Mouse (Mus musculus) gonadal fat pad, adult 2 months (tissue): ENCODE measurements around the gene Lrch4. TPM values are rescaled to one million over a fixed set of nuclear protein-coding genes. Genes with fewer than 3 reads are reported as not detected.

Experiments
- DNase-seq: peaks from one replicate; pipeline ENCODE4 v3.0.0-alpha.2; 2012; ENCODE audit warnings: low read depth
- polyA plus RNA-seq: library from polyadenylated mRNA; depleted of rRNA; stranded (reverse); fragments of >200 nt; gene quantifications from 2 replicates; pipeline ENCODE4 v1.2.3, GENCODE M21; 2012; rRNA removed

Lrch4 gene
- polyA plus RNA-seq, result 39.7 and 53.8 TPM in 2 replicates

GRCm38 (mm10) chr5:137628498-137629305 lies at the start of gene Lrch4, which contains the start of the genes Fbxo24 and Gm20605:
Gene Lrch4, plus strand, starts transcription at chr5:137629121.
Gene Fbxo24, minus strand, starts transcription at chr5:137629002.
Gene Gm20605, plus strand, starts transcription at chr5:137629175.
- DNase-seq, result peak; percentile 100

GRCm38 (mm10) chr5:137580246-137580645 lies 48.7 kb upstream of the Lrch4 start:
- DNase-seq, result no peak

- DNase-seq, result no peak
These were observed 46.2 kb upstream of the Lrch4 start for GRCm38 (mm10) chr5:137582702-137583101.

- no peak for DNase-seq
These were observed 45.2 kb upstream of the Lrch4 start for GRCm38 (mm10) chr5:137583670-137584169.

- DNase-seq, result no peak
These were observed 43.9 kb upstream of the Lrch4 start for GRCm38 (mm10) chr5:137584976-137585375.

GRCm38 (mm10) chr5:137590507-137590906 lies 38.4 kb upstream of the Lrch4 start:
- no peak for DNase-seq

GRCm38 (mm10) chr5:137595921-137596320 lies 33.0 kb upstream of the Lrch4 start:
- DNase-seq, result no peak

GRCm38 (mm10) chr5:137596601-137597261 lies 32.2 kb upstream of the Lrch4 start:
- no peak for DNase-seq

- DNase-seq, result no peak
These were observed 31.3 kb upstream of the Lrch4 start for GRCm38 (mm10) chr5:137597625-137598024.

- no peak for DNase-seq
These were observed 30.7 kb upstream of the Lrch4 start for GRCm38 (mm10) chr5:137598100-137598826.

- no peak for DNase-seq
These were observed 29.3 kb upstream of the Lrch4 start for GRCm38 (mm10) chr5:137599600-137599999.

- no peak for DNase-seq
These were observed 28.7 kb upstream of the Lrch4 start for GRCm38 (mm10) chr5:137600281-137600618.

GRCm38 (mm10) chr5:137600619-137601364 lies 28.1 kb upstream of the Lrch4 start, which contains the start of gene Mospd3:
Gene Mospd3, minus strand, starts transcription at chr5:137601058.
- DNase-seq, result peak; percentile 98

GRCm38 (mm10) chr5:137601365-137601729 lies 27.6 kb upstream of the Lrch4 start:
- no peak for DNase-seq

- no peak for DNase-seq
These were observed 20.9 kb upstream of the Lrch4 start for GRCm38 (mm10) chr5:137607860-137608653.

- DNase-seq, result no peak
These were observed 20.2 kb upstream of the Lrch4 start for GRCm38 (mm10) chr5:137608654-137609190.

- DNase-seq, result no peak
These were observed 19.6 kb upstream of the Lrch4 start for GRCm38 (mm10) chr5:137609292-137609691.

GRCm38 (mm10) chr5:137610056-137610455 lies 18.9 kb upstream of the Lrch4 start:
- DNase-seq, result no peak

GRCm38 (mm10) chr5:137610548-137611244 lies 18.2 kb upstream of the Lrch4 start:
- no peak for DNase-seq

- no peak for DNase-seq
These were observed 17.7 kb upstream of the Lrch4 start for GRCm38 (mm10) chr5:137611245-137611602.
